ENCODE assay signal across 18 mouse cellular contexts in the genomic region with DNA sequence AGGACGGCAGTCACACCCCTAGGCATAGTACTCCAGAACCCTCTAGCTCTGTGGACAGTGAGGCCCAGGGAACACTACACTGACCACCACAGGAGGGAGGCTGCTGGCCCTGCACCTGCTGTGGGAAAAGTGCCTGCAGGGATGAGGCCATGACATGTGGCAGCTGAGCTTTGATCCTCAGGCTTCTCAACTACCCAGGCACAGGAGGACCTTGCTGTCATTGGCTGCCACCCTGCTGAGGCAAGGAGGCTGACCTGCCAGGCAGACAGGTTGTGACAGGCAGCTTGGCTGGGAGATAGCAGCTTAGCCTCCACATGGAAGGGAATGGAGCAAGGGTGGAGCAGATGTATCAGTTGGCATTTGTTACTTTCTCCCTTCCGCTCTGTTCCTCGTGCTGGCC. TPM values are rescaled to one million over a fixed set of nuclear protein-coding genes. Genes with fewer than 3 reads are reported as not detected.
DNase-seq lines count a peak whose midpoint lies in the region; ATAC-seq lines count a peak whose summit lies in the region.
"Had no signal": no experiment of that assay in that cellular context is flagged by ENCODE, and none has a peak within 500 bp of the region (broad histone marks: within the 10 kb centered on the region; RNA-seq: fewer than 3 reads in every experiment).

No protein-coding gene starts in this region.

- H3K9me3 ChIP-seq in limb, embryonic 15.5 days, result no peaks in the 10 kb centered on the region
- no peaks in the 10 kb centered on the region for H3K9me3 ChIP-seq in limb, embryonic 10.5 days (replicated peaks)
- H3K9me3 ChIP-seq: liver, embryonic 15.5 days; midbrain, embryonic 13.5 days; neural tube, embryonic 12.5 days had no signal

- H3K27ac ChIP-seq in limb, embryonic 15.5 days, result no peak overlapping the region
- no peak overlapping the region; the same call in 1 of the 2 replicates for H3K27ac ChIP-seq in limb, embryonic 10.5 days
- H3K27ac ChIP-seq: liver, embryonic 15.5 days; midbrain, embryonic 13.5 days; neural tube, embryonic 12.5 days had no signal

- H3K4me1 ChIP-seq in limb, embryonic 15.5 days, result no peaks in the 10 kb centered on the region
- H3K4me1 ChIP-seq in limb, embryonic 10.5 days, result no peaks in the 10 kb centered on the region
- H3K4me1 ChIP-seq: midbrain, embryonic 13.5 days had no signal

- H3K36me3 ChIP-seq in limb, embryonic 15.5 days, result peaks cover 90% of the 10 kb centered on the region
- H3K36me3 ChIP-seq in limb, embryonic 10.5 days, result peaks cover 95% of the 10 kb centered on the region

- no peak overlapping the region for H3K4me3 ChIP-seq in limb, embryonic 15.5 days
- no peak overlapping the region for H3K4me3 ChIP-seq in limb, embryonic 10.5 days
- H3K4me3 ChIP-seq: erythroblast, embryonic 14.5 days; liver, embryonic 15.5 days; midbrain, embryonic 13.5 days; neural tube, embryonic 12.5 days had no signal

- no peak overlapping the region for H3K4me2 ChIP-seq in limb, embryonic 15.5 days
- H3K4me2 ChIP-seq: liver, embryonic 15.5 days; midbrain, embryonic 13.5 days; neural tube, embryonic 12.5 days had no signal

- ATAC-seq in limb, embryonic 15.5 days (ENCODE audit: insufficient number of reproducible peaks, low FRiP score, low TSS enrichment, low read depth), result peak; percentile 28; the same call in 1 of the 2 replicates
- ATAC-seq in frontal cortex, adult (ENCODE audit: low TSS enrichment), result no peak
- ATAC-seq: midbrain, embryonic 13.5 days had no signal

- WGBS in limb, embryonic 15.5 days, result 71% methylated on average over 3 of the region's 3 CpGs
- WGBS in limb, embryonic 10.5 days, result 80% methylated on average over 3 of the region's 3 CpGs

- H3K27me3 ChIP-seq in limb, embryonic 15.5 days, result no peaks in the 10 kb centered on the region
- no peaks in the 10 kb centered on the region for H3K27me3 ChIP-seq in limb, embryonic 10.5 days (ENCODE audit: low read depth, poor library complexity, severe bottlenecking)
- H3K27me3 ChIP-seq: liver, embryonic 15.5 days; midbrain, embryonic 13.5 days; neural tube, embryonic 12.5 days had no signal

- 0 out of 2 replicates have a peak overlapping the region, but pooled peaks have one; percentile 17 for H3K9ac ChIP-seq in limb, embryonic 15.5 days
- H3K9ac ChIP-seq: liver, embryonic 15.5 days; midbrain, embryonic 13.5 days; neural tube, embryonic 12.5 days had no signal

- DNase-seq in limb, embryonic 10.5 days (ENCODE audit: low spot score), result no peak
- peak; percentile 90 for DNase-seq in cerebellum, adult 11 months
- DNase-seq in cerebellum, postnatal 14 days, result peak; percentile 87 to 93
- DNase-seq in gonadal fat pad, adult 2 months (ENCODE audit: low read depth), result peak; percentile 83
- no peak for DNase-seq in right cerebral cortex, postnatal 25 days
- DNase-seq: kidney, postnatal 10 days; lung, postnatal 14 days; right cerebral cortex, postnatal 4 days had no signal

RNA-seq across cellular contexts. Expression of a gene that starts 46.0 kb away (rescaled TPM):
- not detected in 2 replicates for polyA plus RNA-seq in limb, embryonic 15.5 days (2015; fragmentation: Nextera tagmentation; extraction: Ambion mirVana)
- 0.26 TPM in 1 of 2 replicates, not detected in the other for polyA plus RNA-seq in limb, embryonic 10.5 days (2016; fragmentation: Nextera tagmentation; extraction: Ambion mirVana)
- polyA plus RNA-seq in gonadal fat pad, adult 2 months (2012; rRNA removed), result 0.09 TPM in 1 of 2 replicates, not detected in the other
- polyA plus RNA-seq: erythroblast, embryonic 14.5 days; limb, embryonic 11.5 days; neural tube, embryonic 12.5 days had no signal

RNA-seq across cellular contexts. Expression of a gene that starts 53.6 kb away (rescaled TPM):
- polyA plus RNA-seq in limb, embryonic 15.5 days (2015; fragmentation: Nextera tagmentation; extraction: Ambion mirVana), result 0.33 TPM in 1 of 2 replicates, not detected in the other
- 0.68 TPM in 1 of 2 replicates, not detected in the other for polyA plus RNA-seq in limb, embryonic 10.5 days (2016; fragmentation: Nextera tagmentation; extraction: Ambion mirVana)
- polyA plus RNA-seq in gonadal fat pad, adult 2 months (2012; rRNA removed), result not detected in 2 replicates
- polyA plus RNA-seq: CD4-positive, CD25-positive, alpha-beta regulatory T cell, adult 4 months; cortical plate, adult 2 months; erythroblast, embryonic 14.5 days; intestine, embryonic 14.5 days; limb, embryonic 11.5 days; liver, embryonic 15.5 days had no signal

Comparison
In these comparisons a context has a peak if more than half of its experiments do, and no peak if none do; other contexts are left out.
1. DNase-seq: peak in cerebellum, adult 11 months (single experiment), cerebellum, postnatal 14 days (2 of 2) and gonadal fat pad, adult 2 months (single experiment); none in limb, embryonic 10.5 days (single experiment) and right cerebral cortex, postnatal 25 days (single experiment).